8 mouse cellular contexts compared by ENCODE assay signal in genomic region chr13:34650953-34651352, GRCm38 (mm10). TPM values are rescaled to one million over a fixed set of nuclear protein-coding genes. Genes with fewer than 3 reads are reported as not detected.
DNase-seq lines count a peak whose midpoint lies in the region; ATAC-seq and TF ChIP-seq lines count a peak whose summit lies in the region.

No protein-coding gene starts in this region.

- H3K9ac ChIP-seq in hindbrain, embryonic 15.5 days, result peak overlapping the region; percentile 52; the same call in 1 of the 2 replicates
- H3K9ac ChIP-seq in limb, embryonic 13.5 days, result peak overlapping the region; percentile 79

- no peak for TF ChIP-seq CTCF in thymus, adult 2 months (IDR thresholded peaks at IDR 0.05; ENCODE audit: borderline replicate concordance, control insufficient read depth, extremely low read depth, insufficient read depth, low read length, poor library complexity)

- peaks cover 14% of the 10 kb centered on the region; the same call in 1 of the 2 replicates for H3K27me3 ChIP-seq in thymus, adult 2 months (ENCODE audit: control insufficient read depth, insufficient read depth, low read length)
- peaks cover 35% of the 10 kb centered on the region for H3K27me3 ChIP-seq in hindbrain, embryonic 15.5 days
- peaks cover 52% of the 10 kb centered on the region for H3K27me3 ChIP-seq in limb, embryonic 13.5 days
- H3K27me3 ChIP-seq in myocyte (ENCODE audit: control insufficient read depth, insufficient read depth, insufficient read length), result no peaks in the 10 kb centered on the region

- H3K4me1 ChIP-seq in thymus, adult 2 months (replicated peaks; ENCODE audit: control insufficient read depth, insufficient read depth, low read length), result no peaks in the 10 kb centered on the region
- peaks cover 25% of the 10 kb centered on the region for H3K4me1 ChIP-seq in hindbrain, embryonic 15.5 days (replicated peaks)
- peaks cover 38% of the 10 kb centered on the region for H3K4me1 ChIP-seq in limb, embryonic 13.5 days

- no peak for ATAC-seq in hindbrain, embryonic 15.5 days (ENCODE audit: low FRiP score, low read depth)
- no peak for ATAC-seq in limb, embryonic 13.5 days (ENCODE audit: low FRiP score, low read depth)
- ATAC-seq in erythroid progenitor cell, adult 5-6 weeks (replicated peaks; ENCODE audit: low FRiP score, poor library complexity, severe bottlenecking), result no peak

- 83% methylated on average over 10 of the region's 10 CpGs for WGBS in thymus, adult 2 months
- WGBS in hindbrain, embryonic 15.5 days, result 23% methylated on average over 10 of the region's 10 CpGs
- WGBS in limb, embryonic 13.5 days, result 26% methylated on average over 10 of the region's 10 CpGs

- H3K36me3 ChIP-seq in thymus, adult 2 months (ENCODE audit: control insufficient read depth, insufficient read depth, low read length), result no peaks in the 10 kb centered on the region
- no peaks in the 10 kb centered on the region for H3K36me3 ChIP-seq in hindbrain, embryonic 15.5 days
- H3K36me3 ChIP-seq in limb, embryonic 13.5 days, result no peaks in the 10 kb centered on the region
- H3K36me3 ChIP-seq in myocyte (ENCODE audit: control insufficient read depth, insufficient read depth), result no peaks in the 10 kb centered on the region

- H3ac ChIP-seq in myocyte (ENCODE audit: control insufficient read depth, insufficient read length), result peak overlapping the region; percentile 72

- H3K27ac ChIP-seq in thymus, adult 2 months (ENCODE audit: control insufficient read depth, insufficient read depth, low read length), result no peak overlapping the region
- no peak overlapping the region for H3K27ac ChIP-seq in hindbrain, embryonic 15.5 days (replicated peaks)
- no peak overlapping the region for H3K27ac ChIP-seq in limb, embryonic 13.5 days

- DNase-seq in thymus, adult 2 months, result no peak
- DNase-seq in thymus, postnatal 25 days, result no peak
- DNase-seq in gastrocnemius, adult 8-10 months (ENCODE audit: low spot score in 2 of 2), result peak; percentile 49 to 52
- no peak for DNase-seq in left cerebral cortex, adult 11 months (ENCODE audit: low spot score)

- peaks cover 35% of the 10 kb centered on the region for H3K79me2 ChIP-seq in myocyte (ENCODE audit: control insufficient read depth, insufficient read depth)

- H3K4me3 ChIP-seq in thymus, adult 2 months (ENCODE audit: control insufficient read depth, insufficient read depth, low read length), result peak overlapping the region; percentile 32
- peak overlapping the region; percentile 47 for H3K4me3 ChIP-seq in hindbrain, embryonic 15.5 days
- peak overlapping the region; percentile 64 for H3K4me3 ChIP-seq in limb, embryonic 13.5 days
- H3K4me3 ChIP-seq in myocyte, result peak overlapping the region; percentile 68

- no peaks in the 10 kb centered on the region for H3K9me3 ChIP-seq in hindbrain, embryonic 15.5 days
- H3K9me3 ChIP-seq in limb, embryonic 13.5 days, result no peaks in the 10 kb centered on the region

- TF ChIP-seq POLR2A in thymus, adult 2 months (IDR thresholded peaks at IDR 0.05; ENCODE audit: control insufficient read depth, extremely low read depth, insufficient read depth, low read length, poor library complexity), result no peak
- no peak for TF ChIP-seq POLR2A in myocyte (IDR thresholded peaks at IDR 0.05; ENCODE audit: insufficient read length, low read depth)

- H3K4me2 ChIP-seq in hindbrain, embryonic 15.5 days, result peak overlapping the region; percentile 98
- H3K4me2 ChIP-seq in limb, embryonic 13.5 days (replicated peaks), result peak overlapping the region; percentile 87
- peak overlapping the region; percentile 87 for H3K4me2 ChIP-seq in myocyte (ENCODE audit: low read depth)

TF ChIP-seq in myocyte, 11 proteins besides CTCF, POLR2A, EP300 and RAD21:
- TF ChIP-seq E2F4 (IDR thresholded peaks at IDR 0.05; ENCODE audit: insufficient read depth) (no peak), MYOD1 (IDR thresholded peaks at IDR 0.05; ENCODE audit: control insufficient read depth in 1 of 3, insufficient read length in 2 of 3, low read depth in 2 of 3) (no peak), USF1 (IDR thresholded peaks at IDR 0.05; ENCODE audit: low read depth) (no peak), REST (IDR thresholded peaks at IDR 0.05; ENCODE audit: insufficient read depth, insufficient read length) (no peak), POLR2AphosphoS2 (IDR thresholded peaks at IDR 0.05; ENCODE audit: insufficient read length, low read depth) (no peak), CEBPB (IDR thresholded peaks at IDR 0.05; ENCODE audit: insufficient read depth, poor library complexity, severe bottlenecking) (no peak), MAX (IDR thresholded peaks at IDR 0.05; ENCODE audit: low read depth) (no peak), TCF12 (IDR thresholded peaks at IDR 0.05; ENCODE audit: insufficient read depth, poor library complexity, severe bottlenecking) (no peak), TCF3 (IDR thresholded peaks at IDR 0.05; ENCODE audit: insufficient read length, low read depth) (no peak), SRF (IDR thresholded peaks at IDR 0.05; ENCODE audit: control insufficient read depth, insufficient read length, low read depth) (no peak), MYOG (IDR thresholded peaks at IDR 0.05; ENCODE audit: control insufficient read depth in 1 of 3, insufficient read depth in 1 of 3, insufficient read length in 2 of 3, low read depth in 2 of 3) (no peak)

RNA-seq across cellular contexts. Expression of gene Pxdc1, which starts 2.3 kb away (rescaled TPM):
- 13.4 and 13.8 TPM in 2 replicates for polyA plus RNA-seq in thymus, adult 2 months (2012; rRNA removed)
- total RNA-seq in gastrocnemius, adult 8-10 months (2022), result 1 to 10 TPM; 3.2 to 5.4 (median 5.1) TPM
- polyA plus RNA-seq in hindbrain, embryonic 15.5 days (2015; fragmentation: Nextera tagmentation; extraction: Ambion mirVana), result 10.1 and 12.4 TPM in 2 replicates
- polyA plus RNA-seq in limb, embryonic 13.5 days (2015; fragmentation: Nextera tagmentation; extraction: Ambion mirVana), result 14.2 and 16.3 TPM in 2 replicates
- 13.8 TPM for polyA plus RNA-seq in myocyte (2012; fragmentation: generic; extraction: Trizol)
- not detected in 2 replicates for total RNA-seq in erythroid progenitor cell, adult 5-6 weeks (2015; ENCODE audit: low replicate concordance)
- total RNA-seq in erythroid progenitor cell, adult 5-6 weeks (2017; ENCODE audit: low replicate concordance), result not detected in 2 replicates

Comparison
In these comparisons a context has a peak if more than half of its experiments do, and no peak if none do; other contexts are left out.
1. DNase-seq: peak in gastrocnemius, adult 8-10 months (2 of 2); none in thymus, adult 2 months (single experiment), thymus, postnatal 25 days (single experiment) and left cerebral cortex, adult 11 months (single experiment).
2. Peak in every context shown above with its lines, with median percentiles within 50 percentile points of each other: H3K4me3 ChIP-seq and H3K4me2 ChIP-seq.